Mouse (Mus musculus): ENCODE measurements at regions not wholly inside any gene's neighbourhood (a gene's known extent, or its start where the extent isn't known, plus 50 kb on each side); places are given as distances from the start of the nearest gene placed in this dataset.

- no peaks in the 10 kb centered on the region for H3K9me3 ChIP-seq (ENCODE audit: low read length)
- ATAC-seq (ENCODE audit: low FRiP score, low TSS enrichment) = no peak
- H3K9ac ChIP-seq (replicated peaks; ENCODE audit: low read length) = no peak overlapping the region
- H3K4me1 ChIP-seq (ENCODE audit: insufficient read depth, low read length) = no peaks in the 10 kb centered on the region
- H3K4me3 ChIP-seq (ENCODE audit: low read length) = no peak overlapping the region
- no peak overlapping the region for H3K4me2 ChIP-seq (replicated peaks; ENCODE audit: low read depth, low read length)
- no peaks in the 10 kb centered on the region for H3K36me3 ChIP-seq (ENCODE audit: insufficient read depth, low read length)
- no peak overlapping the region for H3K27ac ChIP-seq (ENCODE audit: low read length)
- H3K27me3 ChIP-seq (ENCODE audit: insufficient read depth, low read length) = no peaks in the 10 kb centered on the region
- WGBS = 77% methylated on average over 2 of the region's 2 CpGs
These were observed 650.6 kb downstream of the Cdk5rap2 start for GRCm38 (mm10) chr4:69759596-69759995.

GRCm38 (mm10) chr4:69754567-69754966 is 655.7 kb downstream of the Cdk5rap2 start:
- ATAC-seq (ENCODE audit: low FRiP score, low TSS enrichment) = no peak
- WGBS = 68% methylated on average over 2 of the region's 2 CpGs
- H3K27ac ChIP-seq (ENCODE audit: low read length) = no peak overlapping the region

GRCm38 (mm10) chr4:69753086-69753485 is 657.2 kb downstream of the Cdk5rap2 start:
- no peaks in the 10 kb centered on the region for H3K27me3 ChIP-seq (ENCODE audit: insufficient read depth, low read length)
- WGBS = 79% methylated on average over 3 of the region's 3 CpGs
- no peak overlapping the region for H3K27ac ChIP-seq (ENCODE audit: low read length)
- H3K9ac ChIP-seq (replicated peaks; ENCODE audit: low read length) = no peak overlapping the region
- H3K4me3 ChIP-seq (ENCODE audit: low read length) = no peak overlapping the region
- H3K36me3 ChIP-seq (ENCODE audit: insufficient read depth, low read length) = no peaks in the 10 kb centered on the region
- ATAC-seq (ENCODE audit: low FRiP score, low TSS enrichment) = no peak
- H3K4me1 ChIP-seq (ENCODE audit: insufficient read depth, low read length) = no peaks in the 10 kb centered on the region
- H3K9me3 ChIP-seq (ENCODE audit: low read length) = no peaks in the 10 kb centered on the region
- no peak overlapping the region for H3K4me2 ChIP-seq (replicated peaks; ENCODE audit: low read depth, low read length)

More at GRCm38 (mm10) chr4:69754567-69754966, 655.7 kb downstream of the Cdk5rap2 start:
- H3K9me3 ChIP-seq (ENCODE audit: low read length) = no peaks in the 10 kb centered on the region
- H3K4me3 ChIP-seq (ENCODE audit: low read length) = no peak overlapping the region
- no peak overlapping the region for H3K4me2 ChIP-seq (replicated peaks; ENCODE audit: low read depth, low read length)
- no peak overlapping the region for H3K9ac ChIP-seq (replicated peaks; ENCODE audit: low read length)
- no peaks in the 10 kb centered on the region for H3K4me1 ChIP-seq (ENCODE audit: insufficient read depth, low read length)
- no peaks in the 10 kb centered on the region for H3K36me3 ChIP-seq (ENCODE audit: insufficient read depth, low read length)
- H3K27me3 ChIP-seq (ENCODE audit: insufficient read depth, low read length) = no peaks in the 10 kb centered on the region

GRCm38 (mm10) chr4:69739833-69740510 is 670.3 kb downstream of the Cdk5rap2 start:
- H3K4me1 ChIP-seq (ENCODE audit: insufficient read depth, low read length) = no peaks in the 10 kb centered on the region
- ATAC-seq (ENCODE audit: low FRiP score, low TSS enrichment) = no peak

More at GRCm38 (mm10) chr4:69739833-69740510, 670.3 kb downstream of the Cdk5rap2 start:
- H3K9me3 ChIP-seq (ENCODE audit: low read length) = no peaks in the 10 kb centered on the region
- H3K4me2 ChIP-seq (replicated peaks; ENCODE audit: low read depth, low read length) = no peak overlapping the region
- no peak overlapping the region for H3K27ac ChIP-seq (ENCODE audit: low read length)
- no peaks in the 10 kb centered on the region for H3K27me3 ChIP-seq (ENCODE audit: insufficient read depth, low read length)
- no peaks in the 10 kb centered on the region for H3K36me3 ChIP-seq (ENCODE audit: insufficient read depth, low read length)
- H3K9ac ChIP-seq (replicated peaks; ENCODE audit: low read length) = no peak overlapping the region
- no peak overlapping the region for H3K4me3 ChIP-seq (ENCODE audit: low read length)
- WGBS = 71% methylated on average over 7 of the region's 7 CpGs
